18 mouse cellular contexts compared by ENCODE assay signal in the genomic region with DNA sequence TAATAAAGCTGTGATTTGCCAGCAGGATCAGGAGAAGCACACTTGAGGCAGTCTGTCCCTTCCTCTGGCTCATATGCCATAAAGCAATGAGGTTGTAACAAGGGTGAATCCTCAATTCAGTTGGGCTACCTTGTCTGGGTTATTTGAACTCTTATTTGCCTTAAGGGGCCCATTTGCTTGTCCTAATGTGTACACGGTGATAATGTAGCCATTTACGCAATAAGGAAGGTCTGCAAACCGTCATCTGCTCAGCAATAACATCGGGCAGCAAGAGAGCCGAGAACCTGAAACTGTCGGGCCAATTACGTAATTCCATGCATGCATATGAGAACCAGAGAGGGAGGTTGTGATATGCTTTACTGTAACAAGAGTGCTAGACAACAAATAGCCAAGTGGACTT.
"Had no signal": no experiment of that assay in that cellular context is flagged by ENCODE, and none has a peak within 500 bp of the region (broad histone marks: within the 10 kb centered on the region; RNA-seq: fewer than 3 reads in every experiment).

No protein-coding gene starts in this region.

- H3K27ac ChIP-seq: lung, embryonic 15.5 days; macrophage; midbrain, embryonic 13.5 days; midbrain, embryonic 15.5 days; neural tube, embryonic 12.5 days had no signal

- ATAC-seq: liver, postnatal 0 days; lung, postnatal 0 days; midbrain, embryonic 13.5 days; midbrain, embryonic 15.5 days had no signal

- H3K27me3 ChIP-seq: lung, embryonic 15.5 days; megakaryocyte, embryonic 14.5 days; midbrain, embryonic 13.5 days; midbrain, embryonic 15.5 days; neural tube, embryonic 12.5 days had no signal

- H3K4me2 ChIP-seq: lung, embryonic 15.5 days; midbrain, embryonic 11.5 days; midbrain, embryonic 13.5 days; midbrain, embryonic 15.5 days; neural tube, embryonic 12.5 days had no signal

- H3K9me3 ChIP-seq: lung, embryonic 15.5 days; megakaryocyte, embryonic 14.5 days; midbrain, embryonic 13.5 days; midbrain, embryonic 15.5 days; neural tube, embryonic 12.5 days had no signal

- H3K4me3 ChIP-seq: lung, embryonic 15.5 days; megakaryocyte, embryonic 14.5 days; midbrain, embryonic 13.5 days; midbrain, embryonic 15.5 days; neural tube, embryonic 12.5 days had no signal

- H3K36me3 ChIP-seq: lung, embryonic 15.5 days; midbrain, embryonic 13.5 days; midbrain, embryonic 15.5 days; neural tube, embryonic 12.5 days had no signal

- DNase-seq: liver, postnatal 0 days; lung, adult 2 months; lung, postnatal 14 days; lung, postnatal 36 days; right cerebral cortex, postnatal 14 days; right cerebral cortex, postnatal 4 days; spleen, adult 18-20 months; thymus, adult 18-20 months; thymus, postnatal 14 days; thymus, postnatal 36 days had no signal

- H3K9ac ChIP-seq: liver, postnatal 0 days; lung, embryonic 15.5 days; midbrain, embryonic 13.5 days; midbrain, embryonic 15.5 days; neural tube, embryonic 12.5 days had no signal

- H3K4me1 ChIP-seq: lung, embryonic 15.5 days; megakaryocyte, embryonic 14.5 days had no signal
